Mouse (Mus musculus) heart, adult 11 months (tissue): ENCODE results near the gene Qrich2.

Source experiments
- DNase-seq: peaks from one replicate; pipeline ENCODE4 v3.0.0; 2022

The Qrich2 gene

GRCm38 (mm10) chr11:116443311-116443710 is 22.7 kb downstream of the Qrich2 start:
- DNase-seq, result no peak

- DNase-seq, result no peak
Measured at GRCm38 (mm10) chr11:116442867-116443177, 23.2 kb downstream of the Qrich2 start.

- no peak for DNase-seq
Measured at GRCm38 (mm10) chr11:116442129-116442866, 23.7 kb downstream of the Qrich2 start.

- peak; percentile 94 for DNase-seq
Measured at GRCm38 (mm10) chr11:116440408-116441068, 25.5 kb downstream of the Qrich2 start.

- DNase-seq, result peak; percentile 91
Measured at GRCm38 (mm10) chr11:116439269-116440240, 26.5 kb downstream of the Qrich2 start.

DNA sequence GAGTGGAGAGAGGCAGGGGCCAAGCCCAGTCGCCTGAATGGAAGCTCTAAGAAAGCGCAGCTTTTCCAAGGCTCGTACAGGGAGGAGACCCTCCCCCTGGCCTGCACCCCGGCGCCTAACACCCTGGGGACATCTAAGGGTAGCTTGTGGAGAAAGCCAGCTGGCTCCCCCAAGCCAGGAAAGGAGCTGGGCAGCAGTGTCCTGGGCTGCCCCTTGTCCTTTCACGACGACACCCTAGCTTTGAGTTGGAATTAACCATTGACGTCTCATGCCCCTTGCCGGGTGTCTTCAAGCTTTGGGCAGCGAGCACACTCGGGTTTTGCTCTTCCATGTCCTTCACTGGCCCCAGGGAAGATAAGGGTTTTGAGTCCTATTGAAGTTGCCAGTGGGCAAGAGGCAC is 28.5 kb downstream of the Qrich2 start:
- DNase-seq, result no peak

GRCm38 (mm10) chr11:116436725-116437331 is 29.2 kb downstream of the Qrich2 start:
- DNase-seq, result peak; percentile 98

DNA sequence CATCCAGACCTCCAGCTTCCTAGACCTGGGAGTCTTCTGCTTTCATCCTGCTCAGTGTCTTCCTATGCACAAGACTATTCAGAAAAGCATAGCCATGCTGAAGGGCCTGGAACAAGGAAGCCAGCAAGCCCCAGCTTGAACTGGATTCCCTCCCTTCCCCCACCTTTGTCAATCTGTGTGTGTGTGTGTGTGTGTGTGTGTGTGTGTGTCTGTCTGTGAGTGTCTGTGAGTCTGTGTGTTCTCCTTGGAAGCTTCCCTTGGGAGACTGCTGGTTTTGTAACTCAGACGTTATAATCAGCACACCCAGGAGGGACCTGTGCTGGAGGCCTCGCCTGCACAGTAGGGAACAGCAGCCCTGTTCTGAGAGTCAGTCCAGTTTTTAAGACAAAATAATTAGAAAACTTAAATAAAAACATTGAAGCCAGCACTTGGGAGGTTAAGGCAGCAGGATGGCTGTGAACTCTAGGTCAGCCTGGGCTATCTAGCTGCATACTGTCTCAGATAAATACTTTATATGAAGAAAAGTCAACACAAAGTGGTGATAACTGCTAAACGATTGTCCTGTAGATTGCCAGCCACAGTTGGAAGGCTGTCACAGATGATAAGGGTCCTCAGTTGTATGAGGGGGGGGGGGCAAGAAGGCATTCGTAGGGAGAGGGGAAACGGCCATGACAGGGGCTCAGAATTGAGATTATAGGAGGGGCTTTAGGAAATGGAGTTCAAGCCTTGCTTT is 29.9 kb downstream of the Qrich2 start:
- DNase-seq, result no peak

- DNase-seq, result no peak
Measured at GRCm38 (mm10) chr11:116434967-116435752, 30.9 kb downstream of the Qrich2 start.

DNA sequence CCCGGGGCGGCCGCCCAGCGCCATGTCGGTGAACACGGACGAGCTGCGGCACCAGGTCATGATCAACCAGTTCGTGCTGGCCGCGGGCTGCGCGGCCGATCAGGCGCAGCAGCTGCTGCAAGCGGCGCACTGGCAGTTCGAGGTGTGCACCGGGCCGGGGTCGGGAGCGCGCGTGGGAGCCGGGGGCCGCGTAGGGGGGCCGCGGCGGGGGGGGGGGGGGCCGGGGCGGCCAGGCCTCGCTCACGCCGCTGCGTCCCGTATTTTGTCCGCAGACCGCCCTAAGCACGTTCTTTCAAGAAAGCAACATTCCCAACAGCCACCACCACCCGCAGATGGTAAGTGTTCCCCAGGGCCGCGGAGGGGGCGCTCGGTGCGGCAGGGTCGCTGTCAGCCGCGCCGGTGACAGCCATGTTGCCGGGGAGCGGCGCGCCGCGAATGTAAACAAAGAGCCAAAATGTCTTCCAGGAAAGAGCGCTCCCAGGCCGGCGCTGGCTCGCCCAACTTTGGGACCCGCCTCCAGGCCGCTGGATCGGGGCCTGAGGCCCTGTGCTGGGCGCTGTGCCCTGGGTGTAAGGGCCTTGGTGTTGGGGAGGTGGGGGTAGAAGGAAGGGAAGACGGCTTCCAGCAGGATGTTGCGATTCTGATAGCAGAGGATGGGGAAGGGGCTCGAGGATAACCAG is 31.6 kb downstream of the Qrich2 start:
- peak; percentile 98 for DNase-seq

DNA sequence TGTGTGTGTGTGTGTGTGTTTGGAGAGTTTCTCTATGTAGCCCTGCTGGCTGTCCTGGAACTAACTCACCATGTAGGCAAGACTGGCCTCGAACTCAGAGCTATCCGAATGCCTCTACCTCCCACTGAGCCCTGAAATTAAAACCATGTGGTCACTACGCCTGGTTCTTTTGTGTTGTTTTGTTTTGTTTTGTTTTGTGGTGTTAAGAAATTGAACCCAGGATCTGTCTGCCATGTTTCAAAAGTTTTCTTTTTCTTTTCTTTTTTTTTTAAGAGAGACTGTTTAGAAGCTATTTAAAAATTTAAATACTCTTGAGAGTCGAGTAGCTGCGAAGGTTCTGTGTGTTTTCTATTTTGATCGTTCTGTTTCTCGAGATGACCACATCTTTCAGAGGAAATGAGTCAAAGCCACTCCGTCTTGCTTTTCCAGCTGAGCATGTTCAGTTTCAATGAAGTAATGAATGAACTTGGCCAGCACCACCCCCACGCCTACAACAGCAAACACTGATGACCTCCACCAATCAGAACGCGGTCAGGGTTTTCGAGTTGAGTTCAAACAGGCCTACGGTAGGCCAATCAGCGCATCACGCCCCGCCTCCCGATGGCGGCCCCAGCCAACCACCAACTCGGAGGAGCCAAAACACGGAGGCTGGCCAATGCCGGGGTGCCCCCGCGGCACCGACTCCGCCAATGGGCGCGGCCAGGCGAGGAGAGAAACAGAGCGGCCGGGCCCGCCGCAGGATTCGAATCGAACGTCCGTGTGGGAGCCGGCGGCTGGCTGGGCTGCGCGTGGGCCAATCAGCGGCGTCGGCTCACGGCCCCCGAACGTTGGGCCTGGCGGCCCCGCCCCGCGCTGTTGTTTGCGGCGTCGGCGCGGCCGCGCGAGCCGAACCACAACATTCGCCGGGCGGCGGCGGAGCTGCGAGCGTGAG is 32.4 kb downstream of the Qrich2 start, which contains the start of gene Ubald2:
Gene Ubald2, plus strand, starts transcription at position 739 of the 931 bp plus-strand sequence.
- DNase-seq, result peak; percentile 100

DNA sequence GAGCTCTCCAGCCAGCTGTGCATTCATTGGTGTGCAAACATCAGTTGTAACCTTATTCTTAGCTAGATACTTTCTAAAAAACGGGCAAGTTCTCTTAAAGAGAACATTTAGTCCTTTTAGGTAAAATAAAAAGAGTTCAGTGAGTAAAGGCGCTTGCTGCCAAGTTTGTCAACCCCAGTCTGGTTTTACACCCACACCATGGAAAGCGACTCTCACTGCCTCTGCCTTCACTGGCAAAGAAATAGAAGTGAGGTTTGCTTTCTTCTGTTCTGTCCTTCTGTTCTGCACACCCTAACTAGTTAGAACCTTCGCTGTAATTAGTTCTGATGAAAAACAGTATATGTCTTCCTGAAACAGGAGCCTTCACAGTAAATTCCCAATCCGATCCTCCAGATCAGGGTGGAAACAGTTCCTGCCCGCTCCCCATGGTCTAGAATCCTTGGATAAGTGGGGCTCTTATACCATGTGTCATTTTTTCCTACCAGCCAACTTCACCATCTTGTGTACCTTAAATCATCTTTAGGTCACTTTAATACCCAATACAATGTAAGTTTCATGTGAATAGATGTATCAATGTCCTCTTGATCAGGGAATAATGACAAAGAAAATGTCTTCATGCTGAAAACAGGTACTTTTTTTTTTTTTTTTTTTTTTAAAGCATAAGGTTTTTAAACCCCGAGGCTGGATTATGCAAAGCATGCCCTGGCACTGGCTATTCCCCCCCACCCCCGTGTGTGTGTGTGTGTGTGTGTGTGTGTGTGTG is 33.3 kb downstream of the Qrich2 start:
- no peak for DNase-seq

DNA sequence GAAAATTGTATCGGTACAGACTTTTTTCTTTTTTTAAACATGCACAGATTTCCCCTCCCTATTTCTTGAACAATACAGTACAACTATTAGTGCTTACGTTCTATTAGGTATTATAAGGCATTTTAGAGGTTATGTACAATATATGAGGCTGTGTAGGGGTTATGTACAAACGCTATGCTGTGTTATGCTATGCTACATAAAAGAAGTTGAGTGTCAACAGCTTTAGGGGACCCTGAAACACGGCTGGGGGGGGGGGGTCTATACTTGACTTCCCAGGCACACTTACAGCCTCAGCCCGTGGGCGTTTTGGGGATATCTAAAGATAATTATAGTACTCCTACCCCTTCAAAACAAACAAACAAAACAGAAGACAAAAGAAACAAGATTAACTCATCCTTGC is 33.9 kb downstream of the Qrich2 start:
- no peak for DNase-seq

DNA sequence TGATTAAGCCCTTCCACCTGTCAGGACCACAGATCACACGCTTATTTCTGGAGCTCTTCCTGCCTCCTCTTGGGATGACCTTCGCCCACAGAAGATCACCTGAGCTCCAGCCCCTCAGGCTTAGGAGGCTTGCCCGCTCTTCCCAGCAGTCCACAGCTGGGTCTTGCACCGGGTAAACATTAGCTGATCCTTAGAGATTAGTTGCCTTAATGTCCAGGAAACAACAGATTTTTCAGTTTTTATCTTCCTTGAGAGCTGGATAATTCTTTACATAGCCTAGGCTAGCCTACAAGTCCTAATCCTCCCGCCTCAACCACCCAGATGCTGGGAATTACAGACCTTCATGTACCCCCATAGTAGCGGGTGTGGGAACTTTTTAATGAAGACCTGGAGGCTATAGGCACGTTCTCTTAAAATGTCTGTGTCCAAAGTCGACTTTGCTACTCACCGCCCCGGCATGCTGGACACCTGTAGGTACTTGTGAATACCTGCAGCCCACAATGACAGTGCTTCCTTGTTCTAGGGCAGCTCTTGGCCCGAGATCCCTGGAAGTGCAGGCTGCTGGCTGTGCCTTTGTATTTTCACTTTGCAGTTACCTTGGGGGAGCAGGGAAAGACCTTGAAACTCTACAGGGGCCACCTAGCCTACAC is 34.5 kb downstream of the Qrich2 start:
- DNase-seq, result no peak

DNA sequence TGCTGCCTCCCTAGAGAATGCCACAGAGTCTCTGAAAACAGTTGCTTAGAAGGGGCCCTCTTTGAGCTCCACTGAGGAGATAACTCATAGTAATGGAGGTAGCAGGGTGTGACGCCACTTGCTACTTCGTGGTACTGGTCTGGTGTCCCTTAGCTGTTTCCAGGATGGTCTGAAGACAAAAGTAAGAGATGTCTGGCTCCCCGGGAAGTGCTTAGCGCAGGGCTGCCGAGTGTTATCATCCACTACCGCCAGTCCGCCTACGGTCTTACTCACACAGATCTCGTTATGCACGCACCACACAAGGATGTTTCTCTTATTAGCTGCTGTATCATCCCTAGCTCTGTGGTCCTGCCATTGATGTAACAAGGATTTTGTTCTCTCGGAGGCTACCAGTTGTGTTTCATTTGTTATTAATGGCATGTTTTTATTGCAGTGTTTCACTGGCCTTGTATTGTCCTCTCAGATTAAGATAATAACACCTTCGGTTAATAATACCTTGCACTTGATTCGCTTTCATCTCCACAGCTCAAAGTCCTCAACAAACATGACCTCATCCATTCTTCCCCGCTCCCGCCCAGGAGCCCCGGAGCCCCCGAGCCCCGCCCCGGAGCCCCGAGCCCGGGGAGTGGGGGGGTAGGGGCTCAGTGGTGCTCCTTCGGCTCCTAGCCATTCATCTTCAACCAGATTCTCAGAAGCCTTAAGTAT is 35.2 kb downstream of the Qrich2 start:
- no peak for DNase-seq

GRCm38 (mm10) chr11:116429862-116430613 is 36.0 kb downstream of the Qrich2 start:
- no peak for DNase-seq
